Mouse (Mus musculus) ovary, postnatal 36 days (tissue): ENCODE data around the gene Elmod3.
A peak's percentile ranks its signal among the peaks of the same experiment; 100 is the strongest.

ENCODE experiments used
- DNase-seq: peaks from one replicate; pipeline ENCODE4 v3.0.0; 2022; ENCODE audit warnings: low spot score, mixed read lengths

Elmod3 gene

GRCm38 (mm10) chr6:72615151-72615550 is 16.9 kb upstream of the Elmod3 start:
- no peak for DNase-seq

GRCm38 (mm10) chr6:72610261-72610660 is 12.0 kb upstream of the Elmod3 start:
- DNase-seq, result no peak

- no peak for DNase-seq
These were observed 10.5 kb upstream of the Elmod3 start for GRCm38 (mm10) chr6:72608662-72609184.

GRCm38 (mm10) chr6:72607676-72608075 is 9.5 kb upstream of the Elmod3 start:
- no peak for DNase-seq

GRCm38 (mm10) chr6:72607060-72607459 is 8.8 kb upstream of the Elmod3 start:
- DNase-seq, result no peak

- no peak for DNase-seq
These were observed 5.9 kb upstream of the Elmod3 start for GRCm38 (mm10) chr6:72604066-72604465.

GRCm38 (mm10) chr6:72601732-72602131 is 3.5 kb upstream of the Elmod3 start:
- peak; percentile 71 for DNase-seq

GRCm38 (mm10) chr6:72600771-72601170 is 2.6 kb upstream of the Elmod3 start:
- no peak for DNase-seq

- no peak for DNase-seq
These were observed 2.0 kb upstream of the Elmod3 start for GRCm38 (mm10) chr6:72600216-72600615.

GRCm38 (mm10) chr6:72598791-72599557 is 761 bp upstream of the Elmod3 start:
- peak; percentile 54 for DNase-seq

GRCm38 (mm10) chr6:72597083-72597874 is 934 bp downstream of the Elmod3 start:
- no peak for DNase-seq

- no peak for DNase-seq
These were observed 4.3 kb downstream of the Elmod3 start for GRCm38 (mm10) chr6:72593914-72594313.

GRCm38 (mm10) chr6:72593011-72593803 is 5.0 kb downstream of the Elmod3 start:
- no peak for DNase-seq

GRCm38 (mm10) chr6:72590111-72590510 is 8.1 kb downstream of the Elmod3 start:
- DNase-seq, result no peak

GRCm38 (mm10) chr6:72588307-72588706 is 9.9 kb downstream of the Elmod3 start:
- DNase-seq, result no peak

- DNase-seq, result no peak
These were observed 11.5 kb downstream of the Elmod3 start for GRCm38 (mm10) chr6:72586701-72587100.

- DNase-seq, result no peak
These were observed 14.1 kb downstream of the Elmod3 start for GRCm38 (mm10) chr6:72584154-72584553.

GRCm38 (mm10) chr6:72583211-72583839 is 14.9 kb downstream of the Elmod3 start:
- no peak for DNase-seq

GRCm38 (mm10) chr6:72581625-72582382 is 16.4 kb downstream of the Elmod3 start:
- no peak for DNase-seq

- no peak for DNase-seq
These were observed 22.2 kb downstream of the Elmod3 start for GRCm38 (mm10) chr6:72576041-72576440.

- DNase-seq, result no peak
These were observed 26.4 kb downstream of the Elmod3 start for GRCm38 (mm10) chr6:72571826-72572225.
